Mouse (Mus musculus) common myeloid progenitor, adult 5-6 weeks (primary cell): ENCODE data around the gene P2rx3. TPM values are rescaled to one million over a fixed set of nuclear protein-coding genes. Genes with fewer than 3 reads are reported as not detected.

Source experiments
- ATAC-seq: replicated peaks from 2 replicates; pipeline ENCODE4 v1.8.0; 2016; ENCODE audit warnings: low read depth, mild to moderate bottlenecking, moderate TSS enrichment, inconsistent platforms; ENCODE audit not compliant: poor library complexity, severe bottlenecking
- total RNA-seq: library from RNA; stranded (forward); fragments of 200-1000, 187-1606 nt; gene quantifications from 2 replicates; pipeline ENCODE4 v1.2.3, GENCODE M21; 2017

The P2rx3 gene
- total RNA-seq, 1 experiment from 2014 or later: not detected

DNA sequence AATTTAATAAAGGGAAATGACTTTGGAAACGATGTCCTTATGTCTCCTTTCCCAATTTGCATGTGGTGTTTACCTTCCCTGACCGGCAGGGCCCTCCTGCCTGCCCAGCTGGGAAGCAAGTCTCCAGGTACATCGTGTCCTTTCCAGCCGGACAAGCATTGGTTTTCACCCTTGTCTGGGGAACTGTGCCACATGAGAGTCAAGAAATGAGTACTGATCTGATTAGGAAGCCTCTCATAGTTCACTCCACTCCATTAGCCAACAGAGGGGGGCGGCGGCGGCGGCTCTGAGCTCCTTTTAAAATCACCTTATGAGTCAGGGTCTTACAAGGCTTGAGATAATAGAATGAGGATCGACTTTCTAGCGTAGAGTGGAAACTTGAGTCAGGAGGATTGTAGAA lies 9.8 kb upstream of the P2rx3 start:
- no peak for ATAC-seq

DNA sequence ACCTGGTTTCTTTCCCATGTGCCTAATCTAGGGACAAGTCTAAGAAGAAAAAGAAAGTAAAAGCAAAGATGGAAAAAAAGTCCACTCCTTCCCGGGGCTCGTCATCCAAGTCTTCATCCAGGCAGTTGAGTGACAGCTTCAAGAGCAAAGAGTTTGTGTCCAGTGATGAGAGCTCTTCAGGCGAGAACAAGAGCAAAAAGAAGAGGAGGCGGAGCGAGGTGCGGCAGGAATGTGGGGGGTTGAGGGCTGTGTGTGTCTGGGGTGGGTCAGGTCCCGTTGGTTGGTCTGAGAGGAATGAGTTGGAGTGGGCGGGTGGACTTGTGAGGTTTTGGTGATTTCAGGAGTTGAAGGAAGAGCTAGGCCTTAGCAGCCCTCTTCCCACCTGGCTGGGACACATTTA lies 9.0 kb upstream of the P2rx3 start:
- ATAC-seq: no peak

DNA sequence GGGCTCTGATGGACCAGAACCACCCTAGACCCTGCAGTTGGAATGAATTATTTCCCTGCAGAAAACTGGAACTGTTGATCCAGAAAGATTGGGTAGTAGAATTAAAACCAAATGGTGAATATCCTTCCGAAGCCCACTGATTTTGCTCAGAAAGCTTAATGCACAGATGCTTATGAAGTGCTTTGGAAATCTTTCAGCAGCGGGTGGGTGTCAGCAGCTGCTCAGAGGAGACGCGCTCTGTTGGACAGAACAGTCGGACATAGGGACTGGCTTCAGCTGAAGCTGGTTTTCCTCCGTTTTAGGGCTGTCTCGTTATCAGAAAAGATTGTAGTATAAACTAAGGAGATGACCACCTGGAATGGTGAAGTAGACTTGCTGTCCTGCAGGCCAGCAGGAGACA lies 6.4 kb upstream of the P2rx3 start:
- ATAC-seq: no peak

DNA sequence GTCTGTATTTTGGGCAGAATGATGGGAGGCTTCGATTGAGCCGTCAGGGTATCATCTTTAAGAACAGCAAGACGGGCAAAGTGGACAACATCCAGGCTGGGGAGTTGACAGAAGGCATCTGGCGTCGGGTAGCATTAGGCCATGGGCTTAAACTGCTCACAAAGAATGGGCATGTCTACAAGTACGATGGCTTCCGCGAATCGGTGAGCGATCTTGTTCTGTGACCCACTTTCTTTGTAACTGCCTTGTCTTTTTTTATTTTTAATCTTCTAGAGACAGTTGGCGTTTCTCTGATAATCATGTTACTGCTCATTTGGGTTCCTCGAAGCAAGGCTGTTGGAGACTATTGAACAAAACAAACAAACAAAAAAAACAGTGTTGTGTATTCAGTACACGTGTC lies 1.1 kb upstream of the P2rx3 start:
- no peak for ATAC-seq

DNA sequence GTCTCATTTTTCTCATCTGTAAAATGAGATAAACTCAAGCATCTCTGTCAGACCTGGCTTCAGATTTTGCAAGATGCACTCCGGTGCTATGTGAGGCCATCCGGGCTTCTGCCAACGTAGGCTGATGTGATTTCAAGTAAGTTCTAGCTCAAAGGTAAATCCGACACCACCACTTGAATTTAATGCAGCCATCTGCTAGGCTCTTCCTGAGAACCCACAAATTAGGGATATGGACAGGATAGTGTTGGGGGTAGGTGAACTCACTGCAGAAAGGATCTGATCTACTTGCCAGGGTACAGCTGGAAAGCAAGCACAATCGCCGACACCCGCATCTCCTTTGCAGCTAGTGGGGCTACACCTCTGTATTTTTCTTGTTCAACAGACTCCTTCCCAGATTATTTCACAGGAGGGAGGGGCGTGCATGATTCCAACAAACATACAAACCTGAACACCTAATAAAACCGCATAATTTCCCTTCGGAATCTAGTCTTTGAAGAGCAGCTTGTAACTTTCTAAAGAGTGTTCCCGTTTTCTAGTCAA lies 685 bp downstream of the P2rx3 start:
- 0 out of 2 replicates have a peak, but pooled peaks have one; percentile 1 for ATAC-seq

DNA sequence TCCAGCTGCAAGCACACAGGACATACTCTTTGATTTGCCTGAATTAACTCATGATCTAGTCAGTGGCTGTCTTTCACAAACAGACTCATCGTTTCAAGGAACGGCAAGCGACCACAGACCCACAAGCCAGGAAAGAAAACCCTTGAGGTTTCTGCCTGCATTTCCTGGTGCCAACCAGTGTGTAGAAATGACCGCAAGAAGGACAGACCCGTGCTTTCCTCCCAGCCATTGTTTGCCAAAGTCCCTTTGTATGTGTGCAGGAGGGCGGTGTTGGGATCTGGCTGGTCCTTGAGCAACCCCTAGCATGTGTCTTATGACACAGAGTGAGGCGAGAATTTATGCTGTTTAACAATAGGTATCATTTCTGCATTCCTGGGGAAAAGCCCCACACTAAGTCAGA lies 3.1 kb downstream of the P2rx3 start:
- peak; percentile 58 for ATAC-seq

DNA sequence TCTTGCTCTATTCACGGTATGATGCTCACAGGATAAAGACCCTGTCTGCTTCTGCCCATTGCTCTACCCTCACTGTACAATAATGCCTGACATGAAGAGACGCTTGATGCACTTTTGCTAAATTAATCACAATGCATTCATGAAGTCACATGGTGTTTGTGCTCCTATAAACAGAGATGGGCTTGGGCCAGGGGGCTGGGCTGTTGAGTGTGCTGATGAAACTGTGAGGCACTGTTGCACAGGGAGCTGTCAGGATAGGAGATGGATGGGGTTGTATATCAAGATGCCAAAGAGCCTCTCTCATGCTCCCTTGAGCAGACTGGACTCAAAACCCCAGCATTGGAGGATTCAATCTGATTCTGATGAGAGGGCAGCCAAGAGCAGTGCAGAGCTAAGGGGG lies 4.1 kb downstream of the P2rx3 start:
- no peak for ATAC-seq

DNA sequence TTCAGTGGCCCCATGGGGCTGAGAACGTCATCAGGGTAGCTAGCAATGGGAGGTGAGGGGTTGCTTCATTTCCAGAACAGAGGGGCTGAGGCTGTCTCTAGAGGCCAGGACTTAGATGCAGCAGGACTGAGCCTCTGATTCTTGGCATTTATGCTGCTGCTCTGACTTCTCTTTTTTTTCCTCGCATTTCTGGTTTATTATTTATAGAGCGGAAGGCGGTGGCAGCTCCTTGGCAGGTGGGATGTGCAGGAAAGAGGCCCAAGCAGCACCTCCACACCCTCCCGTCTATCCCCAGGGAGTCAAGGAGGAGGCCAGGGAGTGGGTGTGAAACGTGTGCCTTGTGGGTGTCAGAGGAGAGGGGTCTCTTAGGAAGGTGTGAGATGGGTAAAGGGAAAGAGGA lies 6.3 kb downstream of the P2rx3 start:
- peak; percentile 8; the same call in 1 of the 2 replicates for ATAC-seq

DNA sequence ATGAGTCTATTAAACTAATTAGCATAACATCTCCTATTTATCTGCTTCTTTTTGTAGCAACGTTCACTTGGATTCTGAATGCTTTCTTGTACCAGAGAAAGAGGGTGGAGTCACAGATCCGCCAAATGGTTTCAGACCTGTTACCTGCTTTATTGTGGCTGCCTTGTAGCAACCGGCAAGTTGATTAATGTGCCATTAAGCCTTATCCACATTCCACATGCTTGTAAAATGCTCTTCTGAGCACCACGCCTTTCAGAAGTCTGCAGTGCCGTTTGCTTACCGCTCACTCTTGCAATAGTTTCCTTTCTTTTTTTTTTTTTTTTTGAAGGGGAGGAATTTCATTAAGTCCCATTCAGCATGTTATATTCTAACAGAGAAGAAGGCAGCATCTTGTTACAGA lies 7.4 kb downstream of the P2rx3 start:
- ATAC-seq: no peak

DNA sequence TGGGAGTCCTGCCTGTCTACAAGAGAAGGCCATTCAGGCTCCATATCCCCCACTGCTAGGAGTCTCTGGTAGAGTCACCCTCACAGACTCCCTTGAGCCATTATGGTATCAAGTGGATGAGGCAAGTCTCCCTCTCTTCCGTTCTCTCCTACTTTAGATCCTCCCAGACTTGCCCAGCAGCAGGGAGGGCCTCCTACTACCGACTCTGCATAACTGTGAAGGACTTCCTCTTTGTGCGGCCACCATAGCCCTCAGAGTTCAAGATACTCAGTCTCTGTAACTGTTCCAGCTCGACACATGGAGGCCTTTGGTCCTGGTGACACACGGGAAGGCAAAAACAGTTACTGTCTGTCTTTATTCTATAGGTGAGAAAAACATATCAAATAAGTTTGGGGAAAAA lies 10.0 kb downstream of the P2rx3 start:
- ATAC-seq: peak; percentile 78

DNA sequence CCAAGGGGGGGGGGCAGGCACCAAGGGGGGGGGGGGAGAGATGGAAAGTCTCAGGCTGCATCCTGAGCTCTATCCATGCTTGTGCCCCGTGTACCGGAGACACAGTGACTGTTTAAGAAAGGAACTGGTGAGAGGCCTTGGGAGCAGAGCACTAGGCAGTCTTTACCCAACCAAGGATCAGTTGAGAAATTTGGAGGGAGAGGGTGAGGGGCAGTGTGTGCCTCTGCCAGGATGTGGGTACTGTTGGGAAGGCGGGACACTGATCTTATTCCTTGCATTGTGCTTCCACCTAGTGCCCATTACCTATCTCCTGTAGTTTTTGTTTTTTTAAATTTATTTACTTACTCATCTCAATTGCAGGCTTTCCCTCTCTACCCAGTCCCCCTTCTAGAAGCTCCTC lies 11.1 kb downstream of the P2rx3 start:
- ATAC-seq: peak; percentile 27; the same call in 1 of the 2 replicates

DNA sequence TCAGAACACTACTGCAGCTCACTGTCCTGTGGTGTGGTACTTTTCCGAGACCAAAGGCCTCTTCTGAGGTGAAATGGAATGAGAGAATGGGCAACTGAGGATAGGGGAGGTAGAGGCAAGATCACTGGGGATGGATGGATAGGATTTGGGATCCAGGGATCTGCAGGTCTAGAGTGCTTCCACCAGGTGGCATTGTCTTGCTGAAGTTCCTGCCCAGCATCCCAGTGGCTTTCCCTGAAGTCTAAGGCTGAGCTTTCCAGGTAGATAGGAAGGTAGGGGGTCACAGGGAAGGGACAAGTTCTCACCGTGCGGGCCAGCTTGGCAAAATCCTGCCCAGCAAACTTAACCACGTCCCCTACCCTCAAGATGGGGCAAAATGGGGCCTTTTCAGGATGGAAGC lies 15.2 kb downstream of the P2rx3 start:
- peak; percentile 43; the same call in 1 of the 2 replicates for ATAC-seq

DNA sequence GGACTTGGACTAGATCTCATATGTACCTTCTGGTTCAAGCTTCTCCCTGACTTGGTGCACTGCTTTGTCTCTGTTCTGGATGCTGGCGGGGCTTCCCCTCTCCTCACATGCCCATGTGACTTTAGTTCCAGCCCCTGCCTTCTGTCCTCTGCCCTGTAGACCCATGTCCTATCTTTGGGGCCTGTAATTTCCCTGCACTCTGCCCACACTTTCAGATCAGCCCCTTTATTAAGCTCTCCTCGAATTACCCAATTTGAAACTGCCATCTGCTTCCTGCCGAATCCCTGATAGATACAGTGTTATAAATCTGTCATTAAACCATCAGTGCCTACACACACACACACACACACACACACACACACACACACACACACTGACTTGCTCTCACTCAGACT lies 22.7 kb downstream of the P2rx3 start:
- ATAC-seq: peak; percentile 66

DNA sequence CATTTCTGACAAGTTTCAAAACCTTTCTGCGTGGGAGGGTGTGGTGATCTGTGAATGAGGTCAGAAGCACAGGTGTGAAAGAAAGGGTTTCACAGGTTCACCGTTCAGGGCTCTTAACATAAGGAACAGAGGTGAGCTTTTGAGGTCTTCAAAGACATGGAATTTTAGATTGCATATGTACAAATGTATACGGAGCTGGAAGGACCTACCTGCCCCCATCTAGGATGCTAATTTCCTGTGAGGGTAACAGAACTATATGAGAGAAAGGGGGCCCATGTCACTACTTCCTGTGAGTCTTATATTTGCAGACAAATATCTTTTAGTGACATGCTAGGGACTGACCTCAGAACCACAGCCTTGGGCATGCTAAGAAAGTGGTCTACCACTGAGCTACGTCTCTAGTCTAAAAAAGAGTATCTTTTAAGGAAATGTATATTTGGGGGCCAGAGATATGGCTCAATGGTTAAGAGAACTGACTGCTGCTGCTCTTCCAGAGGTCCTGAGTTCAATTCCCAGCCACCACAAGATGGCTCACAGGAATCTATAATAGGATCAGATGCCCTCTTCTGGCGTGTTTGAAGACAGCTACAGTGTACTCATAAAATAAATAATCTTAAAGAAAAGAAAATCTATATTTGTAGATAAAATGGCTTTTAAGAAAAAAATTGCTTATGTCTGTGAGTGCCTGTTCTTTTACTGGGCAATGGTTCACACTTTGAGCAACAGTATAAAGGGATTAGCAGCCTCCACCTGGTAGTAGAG lies 23.3 kb downstream of the P2rx3 start:
- ATAC-seq: peak; percentile 59

DNA sequence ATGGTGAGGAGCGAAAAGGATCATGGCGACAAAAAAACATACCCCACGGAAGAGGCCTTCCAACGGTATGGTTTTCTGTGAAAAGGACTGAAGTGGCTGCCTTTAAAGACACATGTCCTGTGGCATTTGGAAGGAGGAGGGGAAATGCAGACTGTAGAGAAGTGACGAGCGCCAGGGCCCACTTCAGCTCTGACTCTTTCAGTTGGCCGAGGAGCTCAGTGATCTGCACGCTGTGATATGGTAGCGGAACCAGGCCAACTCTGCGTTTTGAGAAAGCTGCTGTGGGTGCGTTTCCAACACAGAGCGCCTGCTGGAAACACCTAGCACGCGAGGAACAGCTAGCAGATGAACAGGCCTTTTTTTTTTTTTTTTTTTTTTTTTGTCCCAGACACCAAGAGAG lies 24.6 kb downstream of the P2rx3 start:
- peak; percentile 23; the same call in 1 of the 2 replicates for ATAC-seq

DNA sequence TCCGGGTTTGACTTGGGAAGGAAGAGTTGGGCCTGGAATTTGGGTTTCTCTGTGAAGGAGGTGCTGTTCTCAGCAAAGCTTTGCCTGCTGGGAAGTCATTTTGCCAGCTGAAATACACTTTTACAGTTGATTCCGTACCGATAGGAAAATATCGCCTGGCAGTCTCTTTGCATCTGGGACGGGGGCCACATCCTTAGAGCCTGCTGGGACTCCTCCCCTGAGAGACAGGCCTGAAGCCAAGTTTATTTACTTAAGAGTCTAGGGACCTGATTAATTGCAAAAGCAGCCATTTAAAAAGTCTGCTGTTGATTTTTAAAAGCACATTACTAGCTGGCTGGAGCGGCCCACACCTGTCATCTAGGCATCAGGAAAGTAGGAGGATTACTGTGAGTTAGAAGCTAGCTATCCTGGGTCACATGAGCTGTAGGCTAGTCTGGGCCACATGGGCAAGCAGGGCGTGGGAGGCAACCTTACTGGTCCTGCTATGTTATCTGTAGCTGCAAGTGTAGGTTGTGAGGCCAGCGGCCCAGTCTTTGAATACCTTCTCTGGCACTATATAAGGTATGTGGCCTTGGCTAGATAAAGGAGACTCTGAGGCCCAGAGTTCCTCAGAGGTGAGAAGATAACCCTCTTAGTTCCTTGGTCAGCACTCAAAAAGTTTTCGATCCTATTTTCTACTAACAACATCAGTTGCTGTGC lies 25.2 kb downstream of the P2rx3 start:
- ATAC-seq: peak; percentile 36

DNA sequence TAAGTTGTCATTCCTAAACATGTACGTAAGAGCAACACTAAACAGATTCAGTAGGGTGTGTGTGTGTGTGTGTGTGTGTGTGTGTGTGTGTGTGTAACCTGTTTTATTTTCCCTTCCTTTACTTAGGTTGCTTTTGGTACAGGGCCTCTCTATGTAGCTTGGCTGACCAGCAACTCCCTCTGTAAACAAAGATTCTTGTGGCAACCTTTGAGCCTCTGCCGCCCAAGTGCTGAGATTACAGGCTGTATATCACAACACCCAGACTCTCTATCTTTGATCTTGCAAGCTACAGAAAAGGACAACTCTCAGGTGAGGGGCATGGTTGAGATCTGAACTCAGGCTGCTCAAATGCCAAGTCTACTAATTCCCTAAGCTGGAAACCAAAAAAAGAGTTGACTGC lies 28.1 kb downstream of the P2rx3 start:
- no peak for ATAC-seq

DNA sequence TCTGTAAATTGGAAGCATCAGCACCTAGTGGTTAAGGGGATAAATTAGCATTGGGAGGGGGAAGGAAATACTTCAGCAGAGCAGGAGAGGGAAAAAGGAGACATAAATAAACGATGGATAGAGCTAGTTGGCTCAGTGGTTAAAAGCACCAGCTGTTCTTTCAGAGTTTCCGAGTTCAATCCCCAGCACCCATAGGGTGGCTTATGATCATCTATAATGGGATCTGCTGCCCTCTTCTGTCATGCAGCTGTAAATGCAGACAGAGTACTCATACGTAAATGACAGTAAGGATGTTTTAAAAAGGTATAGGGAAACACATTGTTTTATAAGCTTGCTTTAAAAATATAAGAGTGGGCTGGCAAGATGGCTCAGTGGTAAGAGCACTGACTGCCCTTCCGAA lies 29.5 kb downstream of the P2rx3 start:
- peak; percentile 62 for ATAC-seq

DNA sequence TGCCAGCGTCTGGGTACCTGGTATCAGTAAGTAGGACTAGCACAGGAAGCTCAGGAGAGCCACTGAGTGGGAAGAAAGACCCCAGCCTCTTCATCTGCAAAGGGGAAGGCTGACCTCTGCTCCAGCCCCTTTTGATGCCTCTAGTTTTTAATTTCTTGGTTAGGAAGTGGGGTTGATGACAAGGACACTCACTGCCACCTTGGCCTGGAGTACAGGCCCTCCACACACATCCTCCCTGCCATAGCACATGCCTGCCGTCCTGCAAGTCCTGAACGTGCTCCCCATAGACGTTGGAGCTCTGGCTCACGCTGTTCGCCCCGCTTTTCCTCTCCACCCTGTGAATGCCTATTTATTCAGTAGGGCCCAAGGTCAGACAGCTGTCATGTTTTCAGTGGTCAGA lies 30.7 kb downstream of the P2rx3 start:
- no peak for ATAC-seq

DNA sequence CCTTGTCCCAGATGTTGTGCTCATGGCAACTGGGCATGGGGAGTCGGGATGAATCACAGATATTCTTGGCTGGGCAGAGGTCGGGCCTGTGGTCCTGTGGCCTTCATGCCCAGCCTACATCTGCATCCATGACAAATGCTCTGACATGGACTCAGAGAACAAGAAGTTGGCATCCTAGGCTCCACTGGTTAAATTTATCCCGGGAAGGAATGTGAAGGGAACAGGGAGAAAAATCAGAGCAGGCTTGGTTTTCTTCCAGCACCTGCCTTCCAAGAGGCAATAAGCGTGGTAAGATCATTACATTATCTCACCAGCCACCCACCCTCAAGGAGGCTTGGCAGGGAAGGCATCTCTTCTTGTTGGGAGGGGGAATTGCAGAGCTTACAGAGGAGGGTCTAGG lies 32.9 kb downstream of the P2rx3 start:
- no peak for ATAC-seq

DNA sequence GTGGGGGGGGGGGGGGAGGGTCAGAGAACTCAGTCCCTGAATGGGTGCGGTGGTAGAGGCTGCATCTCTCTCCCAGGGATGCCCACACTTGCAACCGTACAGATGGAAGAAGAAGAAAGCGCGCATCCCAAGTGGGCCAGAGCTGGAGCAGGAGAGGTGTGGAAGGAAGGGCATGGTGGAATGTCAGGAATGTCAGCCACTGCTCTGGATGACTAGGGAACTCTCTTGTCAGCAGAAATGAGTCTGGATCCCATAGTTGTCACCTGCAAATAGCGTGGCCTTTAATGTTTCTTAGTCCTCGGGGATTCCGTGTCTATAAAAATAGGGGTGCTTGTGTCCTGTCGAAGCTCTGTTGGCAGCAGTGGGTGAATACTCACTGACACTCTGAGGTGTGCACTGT lies 34.7 kb downstream of the P2rx3 start:
- ATAC-seq: no peak
